Mouse (Mus musculus) macrophage (primary cell): ENCODE measurements at regions not wholly inside any gene's neighbourhood (a gene's known extent, or its start where the extent isn't known, plus 50 kb on each side); places are given as distances from the start of the nearest gene placed in this dataset.

ENCODE experiments used
- H3K27ac ChIP-seq: fragments of 350-480 bp; formaldehyde crosslinking; 2 replicates; pipeline ENCODE4 v1.9.0; 2021
- H3K36me3 ChIP-seq: fragments of 350-480 bp; formaldehyde crosslinking; 2 replicates; pipeline ENCODE4 v1.9.0; 2021; ENCODE audit errors: inconsistent target
- H3K4me3 ChIP-seq: fragments of 350-480 bp; formaldehyde crosslinking; 2 replicates; pipeline ENCODE4 v1.9.0; 2021; ENCODE audit errors: inconsistent target
- H3K79me2 ChIP-seq: fragments of 350-480 bp; formaldehyde crosslinking; 2 replicates; pipeline ENCODE4 v1.9.0; 2021; ENCODE audit errors: inconsistent target
- WGBS: methylation state at CpG from one replicate; pipeline ENCODE4 v1.1.7; 2026; ENCODE audit warnings: inconsistent platforms; ENCODE audit not compliant: missing documents; 5-methylcytosine and 5-hydroxymethylcytosine counted together

- Histone ChIP-seq H3K27ac (no peak overlapping the region), H3K79me2 (no peaks in the 10 kb centered on the region), H3K4me3 (no peak overlapping the region), H3K36me3 (no peaks in the 10 kb centered on the region)
- WGBS: 48% methylated on average over 2 of the region's 2 CpGs
These were observed 557.8 kb downstream of the Lmo4 start for GRCm38 (mm10) chr3:143647237-143647636.

DNA sequence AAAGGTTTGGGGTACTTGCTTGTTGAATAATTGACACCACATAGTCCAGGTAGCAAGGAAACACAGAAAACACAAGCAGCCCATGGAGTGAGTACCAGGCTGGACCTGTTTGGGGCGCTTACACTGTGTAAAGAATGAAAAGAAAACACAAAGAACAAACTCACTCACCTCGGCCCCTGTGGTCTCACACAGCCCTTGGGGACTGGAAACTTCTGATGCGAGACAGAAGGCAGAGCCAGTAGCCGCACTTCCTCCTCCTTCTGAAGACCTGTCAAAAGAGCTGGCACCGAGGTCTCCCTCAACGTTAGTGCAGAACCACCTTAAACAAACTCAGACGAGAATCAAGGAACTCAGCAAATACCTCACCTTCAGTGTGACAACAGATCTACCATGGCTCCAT lies 558.2 kb downstream of the Lmo4 start:
- Histone ChIP-seq H3K27ac (no peak overlapping the region), H3K36me3 (no peaks in the 10 kb centered on the region), H3K4me3 (no peak overlapping the region), H3K79me2 (no peaks in the 10 kb centered on the region)
- 19% methylated on average over 7 of the region's 7 CpGs for WGBS

DNA sequence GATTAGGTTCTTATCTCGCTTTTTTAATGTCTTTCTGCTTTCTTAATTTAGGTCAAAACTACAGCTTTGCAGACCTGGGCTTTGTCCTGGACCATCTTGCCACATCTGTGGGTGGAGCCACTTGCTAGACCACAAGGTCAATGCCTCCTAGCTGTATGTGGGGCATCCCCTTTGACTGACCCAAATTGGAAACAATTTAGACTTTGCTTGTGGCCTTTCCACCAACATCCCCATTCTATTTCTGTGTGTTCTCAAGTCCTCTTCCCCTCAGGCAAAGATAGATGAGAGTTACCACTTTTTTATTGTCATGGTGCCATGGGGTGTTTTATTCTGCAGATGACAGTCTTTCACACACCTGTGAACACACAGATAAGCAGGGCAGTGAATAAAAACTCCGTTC lies 572.0 kb downstream of the Lmo4 start:
- Histone ChIP-seq H3K79me2 (no peaks in the 10 kb centered on the region), H3K4me3 (no peak overlapping the region), H3K36me3 (no peaks in the 10 kb centered on the region), H3K27ac (no peak overlapping the region)
- 72% methylated on average over 2 of the region's 2 CpGs for WGBS

DNA sequence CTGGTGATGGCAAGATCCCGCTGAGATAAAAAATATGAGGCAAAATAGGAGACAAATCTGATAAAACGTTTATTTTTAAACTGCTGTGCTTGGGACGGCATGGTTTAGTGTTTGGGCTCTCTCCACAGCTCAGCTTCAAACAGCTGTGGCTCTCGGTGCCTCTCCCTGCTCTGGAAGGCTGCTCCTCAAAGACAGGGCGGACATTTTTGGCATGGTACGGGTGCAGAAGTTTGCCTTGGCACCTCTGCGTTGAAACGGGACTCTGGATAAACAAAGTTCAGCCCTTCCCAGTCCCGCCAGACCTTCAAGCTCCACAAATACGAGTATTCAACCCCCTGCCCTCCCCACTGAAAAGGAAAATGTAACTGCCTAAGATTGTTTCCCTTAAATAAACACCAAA lies 573.8 kb downstream of the Lmo4 start:
- WGBS: 87% methylated on average over 10 of the region's 10 CpGs
- H3K4me3 ChIP-seq: no peak overlapping the region
- no peak overlapping the region for H3K27ac ChIP-seq
- H3K36me3 ChIP-seq: no peaks in the 10 kb centered on the region
- no peaks in the 10 kb centered on the region for H3K79me2 ChIP-seq

GRCm38 (mm10) chr3:143624906-143625305 lies 580.1 kb downstream of the Lmo4 start:
- H3K27ac ChIP-seq: no peak overlapping the region
- 32% methylated on average over 3 of the region's 3 CpGs for WGBS

DNA sequence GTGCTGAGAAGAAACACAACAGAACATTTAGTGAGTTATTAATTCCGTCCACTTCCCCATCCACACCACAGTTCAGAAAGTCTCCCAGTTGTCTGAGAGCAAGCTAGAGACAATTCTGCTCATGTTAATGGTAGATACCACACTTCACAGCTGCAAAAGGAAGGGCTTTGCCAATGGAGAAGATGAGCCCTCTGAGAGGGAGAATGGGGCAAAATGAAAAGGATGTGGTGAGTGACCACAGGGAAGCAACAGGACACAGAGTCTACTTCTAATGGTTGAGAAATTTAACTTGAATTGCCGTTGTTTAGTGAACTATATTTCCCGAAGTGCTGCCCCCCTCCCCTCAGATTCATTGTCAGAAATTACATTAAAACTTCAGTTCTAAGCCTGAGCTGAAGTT lies 582.7 kb downstream of the Lmo4 start:
- H3K4me3 ChIP-seq: no peak overlapping the region
- H3K27ac ChIP-seq: no peak overlapping the region
- 17% methylated on average over 3 of the region's 3 CpGs for WGBS
- no peaks in the 10 kb centered on the region for H3K36me3 ChIP-seq
- no peaks in the 10 kb centered on the region for H3K79me2 ChIP-seq

More at GRCm38 (mm10) chr3:143624906-143625305, 580.1 kb downstream of the Lmo4 start:
- Histone ChIP-seq H3K36me3 (no peaks in the 10 kb centered on the region), H3K79me2 (no peaks in the 10 kb centered on the region), H3K4me3 (no peak overlapping the region)

GRCm38 (mm10) chr3:143619125-143619524 lies 585.9 kb downstream of the Lmo4 start:
- 20% methylated on average over 1 of the region's 1 CpGs for WGBS
- no peak overlapping the region for H3K4me3 ChIP-seq
- H3K36me3 ChIP-seq: no peaks in the 10 kb centered on the region
- no peaks in the 10 kb centered on the region for H3K79me2 ChIP-seq
- no peak overlapping the region for H3K27ac ChIP-seq

- no peaks in the 10 kb centered on the region for H3K36me3 ChIP-seq
- no peaks in the 10 kb centered on the region for H3K79me2 ChIP-seq
- no peak overlapping the region for H3K4me3 ChIP-seq
- H3K27ac ChIP-seq: no peak overlapping the region
- WGBS: 96% methylated on average over 5 of the region's 5 CpGs
These were observed 590.1 kb downstream of the Lmo4 start for GRCm38 (mm10) chr3:143614895-143615294.

DNA sequence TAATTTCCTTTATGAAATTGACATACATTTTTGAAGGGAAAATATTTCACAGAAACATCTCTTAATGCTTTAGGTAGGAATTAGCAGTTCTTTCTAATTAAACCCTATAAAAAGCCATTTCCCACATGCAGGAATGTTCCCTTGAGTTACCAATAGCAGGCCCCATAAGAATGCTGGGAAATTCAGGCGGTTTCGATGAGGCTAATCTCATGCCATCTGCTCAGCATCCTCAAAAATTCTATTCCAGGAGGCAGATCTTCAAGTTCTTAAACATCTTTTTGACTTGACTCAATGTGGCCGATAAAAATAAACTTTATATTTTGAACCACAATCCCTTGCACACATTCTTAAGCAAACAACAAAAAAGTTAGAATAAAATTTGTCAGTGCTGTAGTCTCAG lies 591.0 kb downstream of the Lmo4 start:
- H3K36me3 ChIP-seq: no peaks in the 10 kb centered on the region
- WGBS: 94% methylated on average over 3 of the region's 3 CpGs
- H3K27ac ChIP-seq: no peak overlapping the region
- no peak overlapping the region for H3K4me3 ChIP-seq
- no peaks in the 10 kb centered on the region for H3K79me2 ChIP-seq

GRCm38 (mm10) chr3:143609673-143610072 lies 595.3 kb downstream of the Lmo4 start:
- H3K36me3 ChIP-seq: no peaks in the 10 kb centered on the region
- H3K4me3 ChIP-seq: no peak overlapping the region
- no peak overlapping the region for H3K27ac ChIP-seq
- 93% methylated on average over 2 of the region's 2 CpGs for WGBS
- H3K79me2 ChIP-seq: no peaks in the 10 kb centered on the region

- 15% methylated on average over 2 of the region's 2 CpGs for WGBS
- H3K36me3 ChIP-seq: no peaks in the 10 kb centered on the region
- H3K79me2 ChIP-seq: no peaks in the 10 kb centered on the region
- H3K27ac ChIP-seq: no peak overlapping the region
- no peak overlapping the region for H3K4me3 ChIP-seq
These were observed 605.9 kb downstream of the Lmo4 start for GRCm38 (mm10) chr3:143599120-143599519.

GRCm38 (mm10) chr3:143596949-143597593 lies 607.9 kb downstream of the Lmo4 start:
- Histone ChIP-seq H3K4me3 (no peak overlapping the region), H3K36me3 (no peaks in the 10 kb centered on the region), H3K27ac (no peak overlapping the region), H3K79me2 (no peaks in the 10 kb centered on the region)
- 73% methylated on average over 11 of the region's 11 CpGs for WGBS

DNA sequence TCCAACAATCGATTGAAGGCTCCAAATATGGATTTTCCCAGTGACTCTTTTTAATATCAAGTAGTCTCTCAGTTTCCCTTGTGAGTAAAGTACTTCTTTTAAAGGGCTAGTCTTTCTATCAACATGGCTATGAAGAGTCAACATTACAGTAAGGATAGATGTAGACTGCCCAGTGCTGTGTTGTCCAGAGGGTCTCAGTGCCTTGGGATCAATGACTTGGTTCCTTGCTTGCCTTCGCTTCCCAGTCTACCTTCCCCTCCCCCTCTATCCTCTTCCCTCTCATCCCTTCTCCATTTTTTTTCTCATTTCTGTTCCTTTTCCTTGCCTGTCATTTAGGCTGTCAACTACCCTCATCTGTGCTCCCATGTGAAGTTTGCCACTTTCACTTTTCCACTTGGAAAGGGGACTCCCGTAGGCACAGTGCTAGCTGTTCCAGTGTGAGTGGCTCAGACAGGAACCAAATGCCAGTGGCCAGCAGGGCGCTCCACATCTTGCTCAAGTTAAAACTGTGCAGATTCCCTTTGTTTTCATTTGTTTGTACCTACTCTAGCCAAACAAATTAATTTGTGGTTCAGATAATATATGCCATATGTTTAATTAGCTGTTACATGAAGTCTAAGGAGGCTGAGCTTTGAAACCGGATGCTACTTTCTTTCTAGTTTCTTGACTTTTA lies 608.9 kb downstream of the Lmo4 start:
- Histone ChIP-seq H3K27ac (no peak overlapping the region), H3K4me3 (no peak overlapping the region), H3K36me3 (no peaks in the 10 kb centered on the region), H3K79me2 (no peaks in the 10 kb centered on the region)
- 98% methylated on average over 5 of the region's 5 CpGs for WGBS

GRCm38 (mm10) chr3:143595081-143595480 lies 609.9 kb downstream of the Lmo4 start:
- no peaks in the 10 kb centered on the region for H3K36me3 ChIP-seq
- no peaks in the 10 kb centered on the region for H3K79me2 ChIP-seq
- H3K4me3 ChIP-seq: no peak overlapping the region
- H3K27ac ChIP-seq: no peak overlapping the region
- WGBS: 84% methylated on average over 2 of the region's 2 CpGs

- WGBS: 89% methylated on average over 7 of the region's 7 CpGs
- Histone ChIP-seq H3K4me3 (no peak overlapping the region), H3K27ac (no peak overlapping the region)
These were observed 610.3 kb downstream of the Lmo4 start for GRCm38 (mm10) chr3:143594676-143595075.

DNA sequence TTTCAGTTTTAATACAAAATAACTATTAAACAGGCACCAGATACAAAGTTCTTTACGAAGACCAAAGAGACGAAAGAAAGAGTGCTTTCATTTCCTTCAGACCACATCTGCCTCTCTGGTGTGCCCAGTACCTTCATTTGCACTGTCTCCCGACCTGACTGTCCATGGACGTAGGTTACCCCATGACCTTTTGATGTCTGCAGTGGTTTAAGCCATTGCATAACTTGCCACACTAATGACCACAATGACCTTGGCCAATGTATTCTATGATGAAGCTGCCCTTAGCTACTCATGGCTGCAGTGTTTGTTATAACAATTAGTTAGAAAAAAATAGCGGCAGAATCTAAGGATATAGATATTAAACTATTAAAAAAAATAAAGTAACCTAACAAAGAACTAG lies 618.4 kb downstream of the Lmo4 start:
- Histone ChIP-seq H3K79me2 (no peaks in the 10 kb centered on the region), H3K4me3 (no peak overlapping the region), H3K27ac (no peak overlapping the region), H3K36me3 (no peaks in the 10 kb centered on the region)
- 76% methylated on average over 5 of the region's 5 CpGs for WGBS

More at GRCm38 (mm10) chr3:143594676-143595075, 610.3 kb downstream of the Lmo4 start:
- Histone ChIP-seq H3K36me3 (no peaks in the 10 kb centered on the region), H3K79me2 (no peaks in the 10 kb centered on the region)
